Mouse (Mus musculus): ENCODE data around the gene Bcl2a1b.

Bcl2a1b gene

DNA sequence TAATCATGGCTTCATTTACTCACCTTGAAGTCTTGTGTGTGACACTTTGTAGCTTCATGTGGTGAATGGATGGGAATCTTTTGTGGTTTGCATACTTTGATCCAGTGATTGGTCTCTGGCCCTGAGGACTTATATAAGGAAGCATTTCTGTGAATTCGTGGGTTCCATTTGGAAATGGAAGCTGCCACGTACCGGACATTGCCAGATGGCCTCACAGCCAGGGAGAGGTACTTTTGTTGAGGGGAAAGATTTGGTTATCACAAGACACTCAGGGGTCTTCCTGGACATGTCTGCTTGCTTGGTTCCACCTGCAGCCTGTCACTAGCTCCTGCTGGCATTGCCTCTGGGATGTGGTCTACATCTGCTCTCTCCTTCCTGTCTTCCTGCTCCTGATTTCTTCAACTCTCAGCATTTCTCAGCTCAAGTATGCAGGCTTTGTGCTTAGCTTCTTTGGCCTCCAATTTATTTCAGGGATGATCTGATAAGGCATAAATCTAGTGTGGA lies 41.6 kb downstream of the Bcl2a1b start:
- in situ Hi-C loops (cut with MboI, MseI) = loop anchor here (5.0 kb wide), 1 partner anchor 258 kb away; no protein-coding TSS in a partner anchor

DNA sequence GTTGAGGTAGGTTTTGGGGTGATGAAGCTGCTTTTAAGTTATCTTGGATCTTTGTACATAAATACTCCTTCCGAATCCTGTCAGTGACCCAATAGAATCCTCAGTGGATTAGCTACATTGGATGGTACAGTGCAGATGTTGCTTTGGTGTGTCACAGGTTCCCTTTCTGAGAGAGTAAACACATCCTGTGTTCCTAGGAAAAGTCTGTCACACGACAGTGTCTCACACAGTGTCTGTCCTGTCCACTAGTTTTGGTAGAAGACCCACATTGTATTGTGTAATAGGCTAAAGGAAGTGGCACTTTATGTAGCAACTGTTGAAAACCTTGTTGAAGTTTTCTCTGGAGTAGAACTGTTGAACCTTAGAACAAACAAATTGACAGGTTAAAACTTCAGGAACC lies 54.4 kb downstream of the Bcl2a1b start:
- in situ Hi-C loops (cut with MboI, MseI) = no loop called here

DNA sequence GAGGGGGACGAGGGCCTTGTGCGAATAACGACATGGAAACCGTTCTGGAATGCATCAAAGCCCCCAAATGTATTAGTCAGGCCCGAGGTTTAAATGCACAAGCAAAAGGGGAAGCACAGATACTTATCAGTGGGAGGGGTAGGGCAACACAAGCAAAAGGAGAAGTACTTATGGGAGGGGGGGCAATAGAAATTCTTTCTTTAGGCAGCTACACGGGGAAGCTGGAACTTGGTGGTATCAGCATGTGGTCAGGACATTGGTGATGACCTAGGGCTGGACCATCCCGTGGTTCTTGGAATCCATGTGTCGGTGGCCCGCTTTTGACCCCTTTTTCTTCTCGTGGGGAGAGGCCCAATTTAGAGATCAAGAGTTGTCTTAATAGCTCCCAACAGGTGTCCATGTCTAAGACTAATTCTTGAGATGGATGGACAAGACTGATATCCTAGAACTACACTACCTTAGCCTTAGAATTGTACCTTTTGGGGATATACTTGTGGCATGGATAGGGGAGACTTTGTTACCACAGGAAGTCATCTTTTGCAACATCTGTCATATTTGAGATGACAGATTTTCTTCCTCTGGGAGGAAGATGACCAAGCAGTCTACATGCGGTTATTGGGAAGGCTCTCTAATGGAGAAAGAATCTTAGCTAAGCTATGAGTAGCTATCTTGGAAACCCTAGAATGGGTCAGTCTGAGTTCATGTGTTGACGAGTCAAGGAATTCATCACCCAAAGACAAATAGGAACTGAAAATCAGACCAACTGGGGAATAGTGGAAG lies 57.7 kb downstream of the Bcl2a1b start:
- in situ Hi-C loops (cut with MboI, MseI) = no loop called here

Data from regulatory T cell (primary cell).